Mouse (Mus musculus): ENCODE measurements around the gene Vmn1r205. TPM values are rescaled to one million over a fixed set of nuclear protein-coding genes. Genes with fewer than 3 reads are reported as not detected.
"Not testable (repeated sequence)": the region's sequence is repeated elsewhere in the genome, so short reads cannot be mapped to it uniquely, and the experiment has no call there.

The Vmn1r205 gene
- polyA plus RNA-seq (2015; fragmentation: Nextera tagmentation; extraction: Ambion mirVana), result not detected in 2 replicates

- WGBS (ENCODE audit: insufficient replicate concordance), result 63% methylated on average over 3 of the region's 3 CpGs
- no peaks in the 10 kb centered on the region for H3K36me3 ChIP-seq
Observed at GRCm38 (mm10) chr13:22592900-22593299, at the start of gene Vmn1r205. TSS of gene Vmn1r205 (minus strand) at chr13:22593000.

GRCm38 (mm10) chr13:22624151-22624550 lies 31.4 kb upstream of the Vmn1r205 start, which contains the start of gene Vmn1r206:
TSS of gene Vmn1r206 (minus strand) at chr13:22624251.
- not testable (repeated sequence) for ATAC-seq (ENCODE audit: low read depth); H3K4me1 ChIP-seq (replicated peaks); H3K27me3 ChIP-seq; H3K27ac ChIP-seq; H3K4me3 ChIP-seq (replicated peaks); H3K4me2 ChIP-seq; H3K36me3 ChIP-seq; H3K9me3 ChIP-seq (replicated peaks); H3K9ac ChIP-seq; DNase-seq

More at GRCm38 (mm10) chr13:22592900-22593299, at the start of gene Vmn1r205:
- H3K27ac ChIP-seq, result no peak within 1 kb of the TSS
- H3K9ac ChIP-seq, result no peak within 1 kb of the TSS
- no peak within 1 kb of the TSS for H3K4me2 ChIP-seq
- no peaks in the 10 kb centered on the region for H3K27me3 ChIP-seq
- no peaks in the 10 kb centered on the region for H3K4me1 ChIP-seq (replicated peaks)
- DNase-seq, result no peak
- no peak for ATAC-seq (ENCODE audit: low read depth)
- H3K4me3 ChIP-seq (replicated peaks), result no peak within 1 kb of the TSS
- H3K9me3 ChIP-seq (replicated peaks), result no peaks in the 10 kb centered on the region

- H3K4me1 ChIP-seq (replicated peaks); H3K9me3 ChIP-seq (replicated peaks); ATAC-seq (ENCODE audit: low read depth); H3K27ac ChIP-seq; H3K4me2 ChIP-seq; H3K27me3 ChIP-seq; H3K36me3 ChIP-seq; H3K4me3 ChIP-seq (replicated peaks); H3K9ac ChIP-seq; DNase-seq: not testable (repeated sequence)
- 67% methylated on average over 14 of the region's 14 CpGs for WGBS (ENCODE audit: insufficient replicate concordance)
Observed at GRCm38 (mm10) chr13:22583336-22583735, 9.5 kb downstream of the Vmn1r205 start.

- H3K4me1 ChIP-seq (replicated peaks); H3K27ac ChIP-seq; H3K4me3 ChIP-seq (replicated peaks); H3K9me3 ChIP-seq (replicated peaks); H3K4me2 ChIP-seq; H3K27me3 ChIP-seq; ATAC-seq (ENCODE audit: low read depth); H3K9ac ChIP-seq; DNase-seq; H3K36me3 ChIP-seq: not testable (repeated sequence)
- 57% methylated on average over 3 of the region's 3 CpGs for WGBS (ENCODE audit: insufficient replicate concordance)
Observed at GRCm38 (mm10) chr13:22574911-22575310, 17.9 kb downstream of the Vmn1r205 start.

GRCm38 (mm10) chr13:22552898-22553297 lies 39.9 kb downstream of the Vmn1r205 start, which contains the start of gene Vmn1r204:
TSS of gene Vmn1r204 (plus strand) at chr13:22553198.
- not testable (repeated sequence) for H3K9ac ChIP-seq; H3K4me3 ChIP-seq (replicated peaks); DNase-seq; ATAC-seq (ENCODE audit: low read depth); H3K9me3 ChIP-seq (replicated peaks); H3K27ac ChIP-seq; H3K27me3 ChIP-seq; H3K4me1 ChIP-seq (replicated peaks); H3K36me3 ChIP-seq; H3K4me2 ChIP-seq
- WGBS (ENCODE audit: insufficient replicate concordance), result 36% methylated on average over 1 of the region's 1 CpGs

Other genes with a start within 250 kb of the Vmn1r205 start
- not detected in 2 replicates for gene Vmn1r198, start 242.6 kb downstream of the Vmn1r205 start, polyA plus RNA-seq (2015; fragmentation: Nextera tagmentation; extraction: Ambion mirVana)
- not detected in 2 replicates for gene Vmn1r199, start 213.2 kb downstream of the Vmn1r205 start, polyA plus RNA-seq (2015; fragmentation: Nextera tagmentation; extraction: Ambion mirVana)
- gene Vmn1r200, start 202.6 kb downstream of the Vmn1r205 start, polyA plus RNA-seq (2015; fragmentation: Nextera tagmentation; extraction: Ambion mirVana), result not detected in 2 replicates
- gene Vmn1r201, start 121.1 kb downstream of the Vmn1r205 start, polyA plus RNA-seq (2015; fragmentation: Nextera tagmentation; extraction: Ambion mirVana), result not detected in 2 replicates
- gene Vmn1r202, start 87.6 kb downstream of the Vmn1r205 start, polyA plus RNA-seq (2015; fragmentation: Nextera tagmentation; extraction: Ambion mirVana), result not detected in 2 replicates
- not detected in 2 replicates for gene Vmn1r203, start 74.9 kb downstream of the Vmn1r205 start, polyA plus RNA-seq (2015; fragmentation: Nextera tagmentation; extraction: Ambion mirVana)
- gene Vmn1r204, start 39.8 kb downstream of the Vmn1r205 start, polyA plus RNA-seq (2015; fragmentation: Nextera tagmentation; extraction: Ambion mirVana), result not detected in 2 replicates
- gene Vmn1r206, start 31.3 kb upstream of the Vmn1r205 start, polyA plus RNA-seq (2015; fragmentation: Nextera tagmentation; extraction: Ambion mirVana), result not detected in 2 replicates
- not detected in 2 replicates for gene Vmn1r207-ps, start 136.6 kb upstream of the Vmn1r205 start, polyA plus RNA-seq (2015; fragmentation: Nextera tagmentation; extraction: Ambion mirVana)
- not detected in 2 replicates for gene Vmn1r208, start 184.4 kb upstream of the Vmn1r205 start, polyA plus RNA-seq (2015; fragmentation: Nextera tagmentation; extraction: Ambion mirVana)
- gene Vmn1r209, start 216.7 kb upstream of the Vmn1r205 start, polyA plus RNA-seq (2015; fragmentation: Nextera tagmentation; extraction: Ambion mirVana), result not detected in 2 replicates
- gene Vmn1r210, start 238.3 kb upstream of the Vmn1r205 start, polyA plus RNA-seq (2015; fragmentation: Nextera tagmentation; extraction: Ambion mirVana), result not detected in 2 replicates

Data from liver, embryonic 13.5 days (tissue).